Comparison of ENCODE assay signal across 8 mouse cellular contexts in the genomic region with DNA sequence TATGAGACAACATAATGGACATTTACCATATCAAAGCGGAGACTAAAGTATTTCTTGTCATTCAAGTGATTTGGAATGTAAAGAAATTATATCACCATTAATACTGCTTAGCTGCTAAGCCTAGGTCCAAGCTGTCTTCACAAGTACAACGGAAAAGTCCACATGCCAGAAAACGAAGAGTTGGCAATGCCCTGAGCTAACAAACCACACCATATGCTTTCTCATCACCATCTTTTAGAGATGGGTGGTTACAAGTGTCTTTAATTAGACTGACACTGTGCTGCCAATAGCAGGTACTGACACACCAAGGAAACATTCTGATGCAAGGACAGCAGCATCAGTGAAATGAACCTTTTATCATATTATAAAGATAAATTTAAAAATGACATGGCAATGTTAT.
"Had no signal": no experiment of that assay in that cellular context is flagged by ENCODE, and none has a peak within 500 bp of the region (broad histone marks: within the 10 kb centered on the region; RNA-seq: fewer than 3 reads in every experiment).

No protein-coding gene starts in this region.

- DNase-seq: kidney, postnatal 36 days; liver; liver, embryonic 13.5 days; liver, postnatal 0 days; lung, postnatal 14 days; right cerebral cortex, postnatal 25 days; thymus, postnatal 14 days had no signal

- ATAC-seq: liver, postnatal 0 days; midbrain, embryonic 16.5 days had no signal
